Mouse (Mus musculus): ENCODE measurements around the gene Usp22. TPM values are rescaled to one million over a fixed set of nuclear protein-coding genes. Genes with fewer than 3 reads are reported as not detected.

The Usp22 gene
- total RNA-seq, 1 experiment, result 111 TPM

DNA sequence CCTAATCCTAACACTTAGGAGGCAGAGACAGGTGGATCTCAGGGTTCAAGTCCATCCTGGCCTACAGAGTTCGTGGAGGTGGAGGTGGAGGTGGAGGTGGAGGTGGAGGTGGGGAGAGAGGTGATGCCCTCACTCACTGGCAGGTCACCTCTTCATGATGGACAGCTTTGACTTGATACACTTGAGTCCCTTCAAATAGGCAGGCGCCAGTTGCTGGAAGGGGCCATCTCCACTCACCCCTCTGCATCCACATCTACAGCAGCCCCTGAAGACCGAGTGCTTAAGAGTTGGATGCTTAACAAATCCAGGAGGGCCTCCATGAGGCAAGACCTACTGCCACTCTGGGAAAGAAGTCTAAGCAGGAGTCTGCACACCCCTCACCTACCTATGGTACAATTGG lies 11.5 kb downstream of the Usp22 start:
- no peaks in the 10 kb centered on the region for H3K4me1 ChIP-seq (ENCODE audit: control insufficient read depth in 2 of 2, insufficient read depth in 2 of 2, low read length in 2 of 2, poor library complexity in 1 of 2)
- H3K9ac ChIP-seq (ENCODE audit: insufficient read depth, low read depth, low read length, poor library complexity, severe bottlenecking), result no peak overlapping the region
- no peaks in the 10 kb centered on the region for H3K9me3 ChIP-seq (ENCODE audit: control insufficient read depth, insufficient read depth, low read depth, low read length)
- H3K4me3 ChIP-seq (ENCODE audit: insufficient read depth in 1 of 2, low read depth in 1 of 2, low read length in 2 of 2, poor library complexity in 1 of 2, severe bottlenecking in 1 of 2), result no peak overlapping the region
- TF ChIP-seq HCFC1 (IDR thresholded peaks at IDR 0.05; ENCODE audit: borderline replicate concordance, insufficient read depth, low read length) (no peak), ZNF384 (IDR thresholded peaks at IDR 0.05; ENCODE audit: low read depth, low read length) (no peak), ZC3H11A (IDR thresholded peaks at IDR 0.05; ENCODE audit: borderline replicate concordance, low read depth, low read length) (no peak), CHD2 (IDR thresholded peaks at IDR 0.05; ENCODE audit: low read depth, low read length) (no peak), MAFK (IDR thresholded peaks at IDR 0.05; ENCODE audit: insufficient read depth, low read depth, low read length) (no peak)
- H3K36me3 ChIP-seq (ENCODE audit: control insufficient read depth, insufficient read depth, low read length, poor library complexity, severe bottlenecking), result peaks cover 81% of the 10 kb centered on the region
- no peak for DNase-seq (ENCODE audit: low read depth, low spot score)
- no peak overlapping the region for H3K27ac ChIP-seq (ENCODE audit: insufficient read depth, low read depth, low read length, poor library complexity, severe bottlenecking)
- in situ Hi-C loops (cut with MboI; ENCODE audit: low sequenced_read_pairs in 2 of 2, unreplicated experiment in 2 of 2), result no loop called here

DNA sequence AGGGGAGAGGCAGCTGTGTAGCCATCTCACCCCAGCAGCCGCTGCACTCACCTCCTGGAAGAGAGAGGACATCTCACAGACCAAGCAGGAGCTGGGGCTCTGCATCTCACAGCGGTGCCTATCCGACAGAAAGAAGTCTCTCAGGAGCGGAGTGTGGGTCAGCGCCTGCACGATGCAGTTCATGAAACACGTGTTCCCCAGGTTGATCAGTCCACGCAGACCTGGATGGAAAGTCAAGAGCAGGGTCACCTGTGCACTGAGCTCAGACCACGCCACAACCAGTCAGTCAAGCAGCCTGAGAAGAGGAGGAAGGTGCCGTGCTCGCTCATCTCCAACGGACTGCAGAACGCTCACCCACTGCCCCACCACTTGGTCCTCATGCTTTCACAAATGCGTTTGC lies 12.1 kb downstream of the Usp22 start:
- H3K9me3 ChIP-seq (ENCODE audit: control insufficient read depth, insufficient read depth, low read depth, low read length), result no peaks in the 10 kb centered on the region
- no peak overlapping the region for H3K4me3 ChIP-seq (ENCODE audit: insufficient read depth in 1 of 2, low read depth in 1 of 2, low read length in 2 of 2, poor library complexity in 1 of 2, severe bottlenecking in 1 of 2)
- DNase-seq (ENCODE audit: low read depth, low spot score), result no peak
- H3K9ac ChIP-seq (ENCODE audit: insufficient read depth, low read depth, low read length, poor library complexity, severe bottlenecking), result no peak overlapping the region
- H3K4me1 ChIP-seq (ENCODE audit: control insufficient read depth in 2 of 2, insufficient read depth in 2 of 2, low read length in 2 of 2, poor library complexity in 1 of 2), result no peaks in the 10 kb centered on the region
- in situ Hi-C loops (cut with MboI; ENCODE audit: low sequenced_read_pairs in 2 of 2, unreplicated experiment in 2 of 2), result no loop called here
- H3K27ac ChIP-seq (ENCODE audit: insufficient read depth, low read depth, low read length, poor library complexity, severe bottlenecking), result 0 out of 2 replicates have a peak overlapping the region, but pooled peaks have one; percentile 8
- peaks cover 81% of the 10 kb centered on the region for H3K36me3 ChIP-seq (ENCODE audit: control insufficient read depth, insufficient read depth, low read length, poor library complexity, severe bottlenecking)
- TF ChIP-seq ZNF384 (IDR thresholded peaks at IDR 0.05; ENCODE audit: low read depth, low read length), result no peak
- TF ChIP-seq MAFK (IDR thresholded peaks at IDR 0.05; ENCODE audit: insufficient read depth, low read depth, low read length), result no peak
- no peak for TF ChIP-seq CHD2 (IDR thresholded peaks at IDR 0.05; ENCODE audit: low read depth, low read length)
- TF ChIP-seq HCFC1 (IDR thresholded peaks at IDR 0.05; ENCODE audit: borderline replicate concordance, insufficient read depth, low read length), result no peak
- TF ChIP-seq ZC3H11A (IDR thresholded peaks at IDR 0.05; ENCODE audit: borderline replicate concordance, low read depth, low read length), result no peak

DNA sequence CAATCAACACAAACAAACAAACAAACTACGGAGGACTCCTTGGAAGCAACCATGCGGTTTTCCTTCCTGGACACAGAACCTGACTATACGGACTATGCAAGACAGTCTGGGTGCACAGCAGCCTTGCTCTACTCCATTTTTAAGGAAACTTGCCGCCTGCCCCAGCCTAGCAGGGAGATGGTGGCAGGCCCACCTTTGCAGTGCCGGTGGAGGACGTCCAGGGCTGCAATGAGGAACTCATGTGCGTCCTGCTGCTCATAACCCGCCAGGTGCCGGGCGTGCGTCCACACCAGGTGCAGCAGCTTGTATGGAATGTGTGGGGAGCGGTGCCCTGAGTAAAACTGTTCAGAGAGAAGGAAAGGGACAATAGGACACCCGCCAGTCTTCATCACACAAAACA lies 13.7 kb downstream of the Usp22 start:
- peaks cover 80% of the 10 kb centered on the region for H3K36me3 ChIP-seq (ENCODE audit: control insufficient read depth, insufficient read depth, low read length, poor library complexity, severe bottlenecking)
- in situ Hi-C loops (cut with MboI; ENCODE audit: low sequenced_read_pairs in 2 of 2, unreplicated experiment in 2 of 2), result no loop called here
- H3K9me3 ChIP-seq (ENCODE audit: control insufficient read depth, insufficient read depth, low read depth, low read length), result no peaks in the 10 kb centered on the region
- no peak for TF ChIP-seq HCFC1 (IDR thresholded peaks at IDR 0.05; ENCODE audit: borderline replicate concordance, insufficient read depth, low read length)
- TF ChIP-seq ZC3H11A (IDR thresholded peaks at IDR 0.05; ENCODE audit: borderline replicate concordance, low read depth, low read length), result no peak
- TF ChIP-seq CHD2 (IDR thresholded peaks at IDR 0.05; ENCODE audit: low read depth, low read length), result no peak
- TF ChIP-seq MAFK (IDR thresholded peaks at IDR 0.05; ENCODE audit: insufficient read depth, low read depth, low read length), result no peak
- no peak for TF ChIP-seq ZNF384 (IDR thresholded peaks at IDR 0.05; ENCODE audit: low read depth, low read length)
- no peak overlapping the region for H3K9ac ChIP-seq (ENCODE audit: insufficient read depth, low read depth, low read length, poor library complexity, severe bottlenecking)
- DNase-seq (ENCODE audit: low read depth, low spot score), result no peak
- no peaks in the 10 kb centered on the region for H3K4me1 ChIP-seq (ENCODE audit: control insufficient read depth in 2 of 2, insufficient read depth in 2 of 2, low read length in 2 of 2, poor library complexity in 1 of 2)
- H3K27ac ChIP-seq (ENCODE audit: insufficient read depth, low read depth, low read length, poor library complexity, severe bottlenecking), result no peak overlapping the region
- no peak overlapping the region for H3K4me3 ChIP-seq (ENCODE audit: insufficient read depth in 1 of 2, low read depth in 1 of 2, low read length in 2 of 2, poor library complexity in 1 of 2, severe bottlenecking in 1 of 2)

DNA sequence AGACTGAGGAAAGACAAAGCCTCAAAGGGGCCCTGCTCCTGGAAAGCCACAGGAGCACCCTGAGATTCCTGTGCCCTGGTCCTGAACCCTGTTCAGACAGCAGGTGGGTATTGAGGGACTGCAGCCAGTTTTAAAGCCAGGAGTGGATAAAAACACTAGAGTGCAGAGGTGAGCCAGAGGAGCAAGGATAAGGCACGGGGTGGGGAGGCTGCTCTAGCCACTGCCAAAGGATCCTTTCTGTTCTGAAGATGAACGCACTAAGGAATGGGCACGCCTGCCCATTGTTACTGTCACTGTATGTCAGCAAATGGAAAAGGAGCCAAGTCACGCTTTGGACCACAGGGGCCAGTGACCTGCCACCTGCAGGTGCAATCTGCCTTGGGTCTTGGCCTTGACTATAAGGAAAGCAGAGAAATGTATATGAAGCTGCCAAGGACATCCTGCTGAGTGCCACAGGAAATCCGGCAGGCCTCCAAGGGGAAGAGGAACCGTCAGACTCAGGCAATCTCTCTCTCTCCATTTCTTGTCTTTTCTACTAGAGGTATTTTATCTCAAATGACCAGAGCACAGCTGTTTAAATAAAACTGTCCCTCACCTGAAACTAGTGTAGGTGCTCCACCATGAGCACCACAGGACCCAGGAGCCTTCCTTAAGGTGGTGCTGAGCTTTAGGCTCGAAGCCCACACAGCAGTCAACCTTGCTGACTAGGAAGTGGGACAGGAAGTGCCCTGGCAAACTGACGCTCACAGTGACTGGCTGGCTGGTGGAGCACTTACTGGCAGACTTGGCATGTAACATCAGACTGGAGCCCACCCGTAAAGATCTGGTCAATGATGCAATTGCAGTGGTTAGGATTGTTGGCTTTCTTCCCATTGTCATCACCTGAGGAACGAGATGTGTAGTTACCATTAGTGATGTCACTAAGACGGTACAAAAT lies 14.8 kb downstream of the Usp22 start:
- DNase-seq (ENCODE audit: low read depth, low spot score), result no peak
- no peaks in the 10 kb centered on the region for H3K4me1 ChIP-seq (ENCODE audit: control insufficient read depth in 2 of 2, insufficient read depth in 2 of 2, low read length in 2 of 2, poor library complexity in 1 of 2)
- no peak for TF ChIP-seq MAFK (IDR thresholded peaks at IDR 0.05; ENCODE audit: insufficient read depth, low read depth, low read length)
- TF ChIP-seq ZNF384 (IDR thresholded peaks at IDR 0.05; ENCODE audit: low read depth, low read length), result no peak
- no peak for TF ChIP-seq ZC3H11A (IDR thresholded peaks at IDR 0.05; ENCODE audit: borderline replicate concordance, low read depth, low read length)
- TF ChIP-seq CHD2 (IDR thresholded peaks at IDR 0.05; ENCODE audit: low read depth, low read length), result no peak
- no peak for TF ChIP-seq HCFC1 (IDR thresholded peaks at IDR 0.05; ENCODE audit: borderline replicate concordance, insufficient read depth, low read length)
- no peak overlapping the region for H3K4me3 ChIP-seq (ENCODE audit: insufficient read depth in 1 of 2, low read depth in 1 of 2, low read length in 2 of 2, poor library complexity in 1 of 2, severe bottlenecking in 1 of 2)
- H3K9ac ChIP-seq (ENCODE audit: insufficient read depth, low read depth, low read length, poor library complexity, severe bottlenecking), result no peak overlapping the region
- H3K27ac ChIP-seq (ENCODE audit: insufficient read depth, low read depth, low read length, poor library complexity, severe bottlenecking), result no peak overlapping the region
- in situ Hi-C loops (cut with MboI; ENCODE audit: low sequenced_read_pairs in 2 of 2, unreplicated experiment in 2 of 2), result no loop called here
- peaks cover 84% of the 10 kb centered on the region for H3K36me3 ChIP-seq (ENCODE audit: control insufficient read depth, insufficient read depth, low read length, poor library complexity, severe bottlenecking)
- no peaks in the 10 kb centered on the region for H3K9me3 ChIP-seq (ENCODE audit: control insufficient read depth, insufficient read depth, low read depth, low read length)
